Mouse (Mus musculus) frontal cortex, postnatal 36 days (tissue): ENCODE results near the gene Sdsl.
A peak's percentile ranks its signal among the peaks of the same experiment; 100 is the strongest.

Source experiments
- DNase-seq, 2 experiments: peaks; one replicate each; pipeline ENCODE4 v3.0.0; 2022; ENCODE audit warnings: low spot score in 2 of 2

The Sdsl gene

DNA sequence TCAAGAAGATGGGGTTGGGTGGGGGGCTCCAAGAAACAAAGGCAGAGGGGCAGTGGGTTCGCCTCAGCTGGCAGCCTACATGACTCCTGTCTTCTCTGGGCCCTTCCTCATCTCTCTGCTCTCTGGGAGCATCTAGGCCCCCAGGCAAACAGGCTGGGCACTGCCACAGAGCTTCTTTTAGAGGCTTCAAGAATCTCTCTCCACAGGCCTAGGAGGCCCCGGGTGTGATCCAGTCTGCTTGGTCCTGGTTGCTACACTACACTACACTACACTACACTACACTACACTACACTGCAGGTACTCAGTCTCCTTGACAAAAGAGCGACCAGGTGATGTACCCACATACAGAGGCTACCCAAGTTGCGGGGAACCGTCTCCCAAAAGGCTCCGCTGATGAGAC lies 42.9 kb downstream of the Sdsl start:
- DNase-seq, result no peak

DNA sequence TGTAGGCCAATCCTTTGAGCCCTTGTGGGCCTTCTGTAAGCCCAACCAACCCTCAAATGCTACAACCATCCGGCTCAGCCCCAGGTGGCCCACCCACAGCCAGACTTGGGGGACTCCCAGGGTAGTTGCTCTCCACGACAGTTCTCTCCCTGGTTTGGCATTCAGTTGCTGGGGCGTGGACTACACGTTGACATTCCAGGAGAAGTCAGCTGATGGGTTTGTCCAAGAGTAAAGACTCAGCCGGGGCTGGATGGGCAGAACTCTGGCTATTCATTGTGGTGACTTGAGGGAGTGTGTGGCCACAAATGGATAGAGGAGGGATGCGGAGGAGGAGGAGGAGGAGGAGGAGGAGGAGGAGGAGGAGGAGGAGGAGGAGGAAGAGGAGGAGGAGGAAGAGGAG lies 43.6 kb downstream of the Sdsl start:
- DNase-seq, result no peak

DNA sequence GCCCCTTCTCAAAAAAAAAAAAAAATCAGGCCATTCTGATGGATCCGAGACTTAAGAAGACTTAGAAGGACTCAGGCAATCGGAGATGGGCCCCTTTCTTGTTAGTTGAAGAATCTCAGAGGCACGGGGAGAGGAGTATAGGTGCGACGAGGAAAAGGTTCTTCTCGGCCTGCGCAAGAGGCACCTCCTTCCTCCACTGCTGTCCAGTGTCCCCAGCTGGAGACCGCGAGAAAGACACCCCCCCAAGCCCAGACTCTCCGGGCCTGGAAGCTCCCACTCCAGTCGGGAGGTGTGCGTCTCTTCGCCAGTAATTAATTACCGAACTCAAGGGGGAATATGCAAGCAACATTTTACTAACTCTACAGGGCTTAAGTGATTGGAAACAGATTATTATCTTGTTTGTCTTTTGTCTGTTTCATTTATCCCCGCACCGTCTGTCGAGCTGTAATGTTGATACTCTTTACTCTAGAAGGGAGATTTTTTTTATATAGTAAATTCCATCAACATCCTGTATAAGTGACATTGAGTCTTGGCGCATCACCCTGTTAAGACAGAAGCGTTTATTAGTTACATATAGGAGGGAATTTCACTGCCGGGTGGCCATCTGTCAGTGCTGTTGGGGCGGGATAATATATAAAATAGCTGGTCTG lies 44.3 kb downstream of the Sdsl start:
- no peak for DNase-seq

DNA sequence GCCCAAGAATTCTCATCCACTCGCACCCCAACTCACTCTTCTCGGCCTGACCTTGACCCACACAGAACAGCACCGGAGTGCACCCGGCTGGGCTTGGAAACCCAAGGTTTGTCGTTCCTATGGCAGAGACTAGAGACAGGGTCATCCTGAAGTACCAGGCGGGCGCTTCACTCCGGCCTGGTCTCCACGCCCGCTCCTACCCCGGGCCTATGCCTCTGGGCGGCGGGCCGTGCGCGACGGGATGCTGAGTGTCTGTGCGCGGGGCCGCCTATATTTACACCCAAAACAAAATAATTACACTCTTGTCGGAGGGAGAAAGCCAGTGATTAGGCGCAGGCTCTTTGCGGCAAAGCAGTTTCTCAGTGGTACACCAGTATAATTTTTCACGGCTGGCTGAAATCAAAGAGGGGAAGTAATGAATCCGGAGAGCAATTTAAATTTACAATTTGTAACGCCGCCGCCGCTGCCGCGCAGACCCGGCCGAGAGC lies 45.1 kb downstream of the Sdsl start:
- DNase-seq, result no peak

DNA sequence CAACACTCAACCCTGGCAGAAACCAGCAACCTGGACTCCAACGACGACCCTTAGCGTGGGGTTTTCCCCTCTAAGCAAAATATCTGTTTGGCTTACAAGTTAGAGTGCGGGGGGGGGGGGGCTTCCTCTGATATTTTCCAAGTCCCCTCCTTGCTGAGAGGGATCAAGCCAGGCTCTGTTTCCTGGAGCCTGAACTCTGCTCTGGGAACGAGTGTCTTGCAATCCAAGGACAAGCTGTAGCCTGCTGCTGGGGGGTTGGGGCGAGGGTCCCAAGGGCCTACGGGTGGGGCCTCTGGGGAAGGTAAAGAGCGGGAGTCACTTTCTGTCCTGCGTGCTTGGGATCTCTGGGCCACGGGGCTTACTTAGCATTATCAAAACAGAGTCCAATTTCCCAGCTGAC lies 46.0 kb downstream of the Sdsl start:
- no peak for DNase-seq

DNA sequence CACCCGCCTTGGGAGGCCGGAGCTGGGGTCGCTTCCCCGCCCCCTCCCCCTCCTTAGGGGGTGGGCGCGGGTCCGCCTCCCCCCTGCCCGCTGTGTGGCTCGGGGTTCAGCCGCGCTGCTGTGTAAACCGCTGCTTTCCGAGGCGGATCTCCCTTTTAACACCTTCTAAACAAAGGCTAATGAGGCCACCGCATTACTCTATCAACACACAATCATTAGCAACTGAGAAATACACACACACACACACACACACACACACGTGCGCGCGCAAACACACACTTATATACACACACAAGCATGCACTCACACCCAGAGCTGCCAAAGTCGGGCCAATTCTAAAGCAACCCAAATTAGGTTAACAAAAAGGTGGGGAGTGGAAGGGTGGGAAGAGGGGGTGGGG lies 46.9 kb downstream of the Sdsl start:
- DNase-seq, result no peak

DNA sequence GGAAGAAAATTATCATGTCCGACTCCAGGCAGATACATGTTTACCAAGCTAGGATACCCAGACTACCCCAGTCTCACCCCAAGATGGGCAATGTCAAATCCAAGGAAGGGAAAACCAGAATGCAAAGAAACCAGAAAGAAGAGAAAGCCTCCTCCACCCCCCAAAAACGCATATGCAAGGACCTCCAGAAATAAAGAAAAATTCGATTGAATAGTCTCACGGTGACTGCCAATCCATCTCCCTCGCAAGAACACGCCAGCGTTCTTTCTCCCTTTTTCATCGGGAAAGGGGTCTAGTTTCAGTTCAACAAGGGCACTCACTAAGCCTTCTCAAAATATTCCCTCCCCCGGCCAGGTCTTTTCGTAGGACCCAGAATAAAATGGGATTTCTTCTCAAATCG lies 48.0 kb downstream of the Sdsl start:
- no peak for DNase-seq

DNA sequence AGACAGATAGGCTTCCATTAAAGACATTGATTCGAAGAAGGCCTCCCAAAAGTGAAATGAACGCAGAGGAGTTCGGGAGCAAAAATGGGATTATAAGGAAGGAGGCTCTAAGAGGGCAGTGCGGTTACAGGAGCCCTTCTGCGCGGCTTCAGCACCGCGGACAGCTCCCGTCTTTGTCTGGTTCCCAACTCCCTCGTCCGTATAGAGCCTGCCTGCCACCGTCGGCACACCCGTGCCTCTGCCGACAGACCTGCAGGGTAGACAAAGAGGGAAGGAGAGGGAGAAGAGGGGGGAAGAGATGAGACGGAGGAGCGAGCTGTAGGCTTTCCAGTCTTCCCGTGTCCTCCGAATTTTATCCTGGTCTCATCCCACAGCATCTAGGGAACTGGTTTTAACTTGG lies 48.6 kb downstream of the Sdsl start:
- DNase-seq, result no peak

DNA sequence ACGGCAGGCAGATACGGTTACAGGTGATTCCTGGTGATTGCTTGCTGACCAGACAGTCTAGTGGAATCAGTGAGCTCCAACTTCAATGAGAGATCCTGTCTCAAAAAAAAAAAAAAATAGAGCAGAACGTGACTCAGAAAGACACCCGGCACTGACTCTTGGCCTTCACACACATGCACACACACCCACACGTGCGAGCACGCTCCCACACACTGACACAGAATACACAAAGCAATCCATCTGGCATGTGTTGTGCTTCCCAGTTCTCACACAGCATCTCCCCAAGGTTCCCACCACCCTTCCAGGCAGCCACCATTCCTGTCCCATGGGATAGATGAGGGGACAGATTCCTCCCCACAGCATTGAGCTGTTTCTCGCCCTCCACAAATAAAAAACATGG lies 52.5 kb downstream of the Sdsl start:
- peak in 1 of 2 experiments; percentile 64 for DNase-seq

DNA sequence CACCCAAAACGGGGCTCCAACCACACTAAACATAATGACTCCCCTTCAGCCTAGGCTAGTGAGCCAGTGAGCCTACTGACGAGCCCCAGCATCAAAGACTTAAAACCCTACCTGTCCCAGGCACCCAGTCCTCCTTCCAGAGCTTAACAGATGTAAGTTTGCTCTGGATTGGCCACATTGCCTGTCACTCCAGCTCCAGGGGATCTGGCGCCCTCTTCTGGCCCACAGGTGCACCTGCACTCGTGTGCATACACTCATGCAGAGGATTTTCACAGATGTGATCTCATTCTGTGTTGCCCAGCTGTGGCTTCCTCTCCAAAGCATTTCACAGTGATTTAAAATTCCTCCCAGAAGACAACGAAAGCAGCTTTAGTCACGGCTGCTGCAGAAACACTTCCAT lies 59.2 kb downstream of the Sdsl start:
- no peak for DNase-seq

DNA sequence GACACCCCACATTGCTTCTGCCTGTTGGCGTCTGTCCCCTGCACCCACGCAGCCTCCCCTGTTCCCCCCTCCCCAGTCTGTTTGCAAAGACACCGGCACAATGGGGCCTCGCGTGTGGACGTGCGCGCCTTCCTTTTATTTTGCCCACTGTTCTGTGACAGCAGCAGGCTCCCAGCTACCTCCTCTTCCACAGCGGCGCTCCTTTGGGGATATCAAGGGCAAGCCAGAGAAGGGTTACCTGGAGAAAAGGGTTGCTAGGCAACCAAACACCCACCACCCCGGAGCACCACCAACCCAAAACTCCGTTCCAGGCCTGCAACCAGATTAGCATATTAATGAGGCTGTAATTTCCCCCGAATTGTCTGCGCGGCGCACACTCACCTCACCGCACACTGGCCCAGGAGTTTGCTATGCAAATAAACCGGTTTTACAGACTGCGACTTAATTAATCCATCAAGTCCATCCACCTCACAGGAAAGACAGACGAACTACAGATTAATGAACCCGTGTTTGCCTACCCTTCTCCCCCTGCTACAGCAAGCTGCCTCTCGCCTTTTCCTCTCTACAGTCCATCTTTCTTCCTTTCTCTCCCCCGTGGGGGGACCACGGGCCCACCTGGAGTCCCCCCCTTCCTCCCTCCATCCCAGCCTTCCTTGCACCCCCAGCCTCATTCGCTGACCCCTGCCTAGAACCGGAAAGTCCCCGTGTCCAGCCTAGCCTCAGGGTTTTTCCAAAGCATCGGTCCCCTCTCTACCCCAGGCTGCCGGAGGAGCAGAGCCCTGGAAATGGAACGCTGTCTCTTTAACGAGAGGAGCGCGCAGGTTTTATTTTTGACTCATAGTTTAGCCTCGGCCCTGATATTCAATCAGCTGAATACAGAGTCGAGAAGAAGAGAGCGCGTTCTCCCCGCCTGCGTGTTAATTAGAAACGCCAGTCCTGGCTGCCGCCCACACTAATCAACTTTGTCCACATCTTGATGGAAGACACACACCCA lies 62.9 kb downstream of the Sdsl start:
- DNase-seq, result no peak

DNA sequence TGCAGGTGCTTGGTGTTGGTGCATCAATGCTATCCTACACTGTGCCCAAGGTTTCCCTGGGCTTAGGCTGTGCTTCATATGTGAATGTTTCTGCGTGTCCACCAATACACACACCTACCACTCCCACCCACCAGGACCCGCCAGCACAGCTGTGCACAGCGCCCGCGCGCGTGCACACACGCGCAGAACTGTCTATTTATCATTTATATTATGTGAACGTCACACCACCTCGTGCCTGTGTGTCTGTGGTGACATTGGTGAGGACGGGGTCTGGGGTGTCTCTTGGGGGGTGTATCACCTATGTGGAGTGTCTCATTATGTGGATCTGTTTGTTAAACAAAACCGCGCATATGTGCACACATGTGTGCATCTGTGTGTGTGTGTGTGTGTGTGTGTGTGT lies 63.7 kb downstream of the Sdsl start:
- no peak for DNase-seq
